Mouse (Mus musculus): ENCODE measurements around the gene Gm45716. TPM values are rescaled to one million over a fixed set of nuclear protein-coding genes. Genes with fewer than 3 reads are reported as not detected.

Gene Gm45716
- polyA plus RNA-seq (2012; rRNA removed; ENCODE audit: low replicate concordance): 0.58 and 4.4 TPM in 2 replicates

DNA sequence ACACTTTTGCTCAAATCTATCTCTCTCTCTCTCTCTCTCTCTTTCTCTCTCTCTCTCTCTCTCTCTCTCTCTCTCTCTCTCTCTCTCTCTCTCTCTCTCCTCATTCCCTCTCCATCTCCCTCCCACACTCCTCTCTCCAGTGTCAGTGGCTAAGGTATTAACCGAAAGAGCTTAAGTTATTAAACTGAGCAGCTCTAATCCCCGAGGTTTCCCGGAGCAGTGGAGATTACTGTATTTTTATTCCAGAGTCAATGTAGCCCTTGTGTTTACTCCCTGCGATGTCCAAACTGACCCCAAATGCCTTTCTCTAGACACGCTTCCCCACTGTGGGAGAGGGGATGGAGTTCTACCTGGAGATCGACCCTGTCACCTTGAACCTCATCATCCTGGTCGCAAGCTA lies at the start of gene Gm45716:
TSS of gene Gm45716 (plus strand) at position 243 of the 400 bp plus-strand sequence.

DNA sequence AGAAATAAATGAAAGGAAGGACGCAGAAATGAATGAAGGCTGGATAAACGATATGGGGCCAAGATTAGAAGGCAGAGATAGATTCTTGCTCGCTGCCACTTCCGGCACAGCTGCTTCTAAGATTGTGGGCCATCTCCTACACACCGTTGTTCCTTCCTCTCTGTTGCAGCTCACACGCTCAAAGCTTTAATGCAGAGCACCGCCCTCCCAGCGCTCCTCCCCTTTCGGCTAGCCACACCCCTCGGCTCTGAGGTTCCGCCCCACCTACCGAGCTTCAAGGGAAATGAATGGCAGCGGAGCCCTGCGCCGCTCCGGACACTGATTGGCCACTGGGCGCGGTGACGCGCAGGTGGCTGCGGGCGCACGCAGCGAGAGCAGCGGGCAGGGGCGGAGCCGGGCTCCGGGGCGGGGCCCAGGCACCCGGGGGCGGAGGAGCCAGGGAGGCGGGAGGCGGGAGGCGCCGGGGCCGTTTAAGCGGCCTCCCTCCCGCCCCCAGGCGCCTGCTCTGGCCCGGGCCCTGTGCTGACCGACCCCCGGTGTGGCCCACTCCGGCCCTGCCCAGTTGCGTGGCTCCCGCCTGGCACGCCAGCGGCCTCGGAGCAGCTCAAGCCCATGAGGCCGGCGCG lies 61.7 kb downstream of the Gm45716 start, which contains the start of gene Mmd:
TSS of gene Mmd (plus strand) at position 432 of the 626 bp plus-strand sequence.

Other genes starting within 250 kb of the Gm45716 start
- gene Pctp, start 184.8 kb upstream of the Gm45716 start, polyA plus RNA-seq (2012; rRNA removed; ENCODE audit: low replicate concordance): 1.8 and 1.9 TPM in 2 replicates
- 0.66 and 1.2 TPM in 2 replicates for gene Tmem100, start 157.3 kb upstream of the Gm45716 start, polyA plus RNA-seq (2012; rRNA removed; ENCODE audit: low replicate concordance)
- 18.7 and 37.3 TPM in 2 replicates for gene Mmd, start 61.8 kb downstream of the Gm45716 start, polyA plus RNA-seq (2012; rRNA removed; ENCODE audit: low replicate concordance)
- gene Hlf, start 203.2 kb downstream of the Gm45716 start, polyA plus RNA-seq (2012; rRNA removed; ENCODE audit: low replicate concordance): 2.4 and 3.8 TPM in 2 replicates

All from duodenum, adult 2 months (tissue).